Mouse (Mus musculus) T-helper 17 cell (primary cell): ENCODE measurements around the gene Sort1.

Experiments used
- in situ Hi-C, 2 experiments: fragments of 300-600 bp; cut with MboI, MseI; formaldehyde crosslinking; loops; 1 replicate in 1 of 2; 2 replicates in 1 of 2; pipeline ENCODE4 v1.15.1; 2025; ENCODE audit warnings: high pct_unique_total_duplicates in 2 of 2

The Sort1 gene

GRCm38 (mm10) chr3:108294398-108294797 is 10.5 kb downstream of the Sort1 start:
- in situ Hi-C loops, result loop anchor here (5.0 kb wide), 1 partner anchor 93 kb away; no protein-coding TSS in a partner anchor

- in situ Hi-C loops, result loop anchor here in 1 of 2 experiments (5.0 kb wide), 1 partner anchor 72 kb away; no protein-coding TSS in a partner anchor
Measured at GRCm38 (mm10) chr3:108295379-108296219, 11.7 kb downstream of the Sort1 start.

GRCm38 (mm10) chr3:108296220-108297049 is 12.6 kb downstream of the Sort1 start:
- in situ Hi-C loops, result loop anchor here in 1 of 2 experiments (5.0 kb wide), 1 partner anchor 71 kb away; no protein-coding TSS in a partner anchor

GRCm38 (mm10) chr3:108297050-108297419 is 13.2 kb downstream of the Sort1 start:
- in situ Hi-C loops, result loop anchor here in 1 of 2 experiments (5.0 kb wide), 1 partner anchor 70 kb away; no protein-coding TSS in a partner anchor

GRCm38 (mm10) chr3:108297603-108298553 is 14.0 kb downstream of the Sort1 start:
- in situ Hi-C loops, result loop anchor here in 1 of 2 experiments (5.0 kb wide), 1 partner anchor 69 kb away; no protein-coding TSS in a partner anchor

- in situ Hi-C loops, result no loop called here
Measured at GRCm38 (mm10) chr3:108300455-108301030, 16.7 kb downstream of the Sort1 start.

- in situ Hi-C loops, result no loop called here
Measured at GRCm38 (mm10) chr3:108303683-108304082, 19.8 kb downstream of the Sort1 start.

GRCm38 (mm10) chr3:108304747-108305146 is 20.9 kb downstream of the Sort1 start:
- in situ Hi-C loops, result no loop called here

- in situ Hi-C loops, result no loop called here
Measured at GRCm38 (mm10) chr3:108306387-108306786, 22.5 kb downstream of the Sort1 start.

- in situ Hi-C loops, result no loop called here
Measured at GRCm38 (mm10) chr3:108307485-108307884, 23.6 kb downstream of the Sort1 start.

GRCm38 (mm10) chr3:108310921-108311341 is 27.0 kb downstream of the Sort1 start:
- in situ Hi-C loops, result no loop called here

- in situ Hi-C loops, result no loop called here
Measured at GRCm38 (mm10) chr3:108311688-108312087, 27.8 kb downstream of the Sort1 start.

- in situ Hi-C loops, result no loop called here
Measured at GRCm38 (mm10) chr3:108312414-108312813, 28.5 kb downstream of the Sort1 start.

GRCm38 (mm10) chr3:108313138-108313537 is 29.3 kb downstream of the Sort1 start:
- in situ Hi-C loops, result no loop called here

- in situ Hi-C loops, result no loop called here
Measured at GRCm38 (mm10) chr3:108314038-108314675, 30.3 kb downstream of the Sort1 start.

GRCm38 (mm10) chr3:108318517-108318916 is 34.6 kb downstream of the Sort1 start:
- in situ Hi-C loops, result no loop called here

- in situ Hi-C loops, result no loop called here
Measured at GRCm38 (mm10) chr3:108321671-108322070, 37.8 kb downstream of the Sort1 start.

- in situ Hi-C loops, result no loop called here
Measured at GRCm38 (mm10) chr3:108322136-108322535, 38.3 kb downstream of the Sort1 start.

GRCm38 (mm10) chr3:108322962-108323361 is 39.1 kb downstream of the Sort1 start:
- in situ Hi-C loops, result no loop called here

- in situ Hi-C loops, result no loop called here
Measured at GRCm38 (mm10) chr3:108324837-108325236, 41.0 kb downstream of the Sort1 start.
